Mouse (Mus musculus) cortical plate, adult 2 months (tissue): ENCODE results near the gene 1700008O03Rik.

ENCODE experiments used
- CTCF ChIP-seq: fragments of 200-500 bp; IDR thresholded peaks from 2 replicates; pipeline ENCODE4 v1.5.1; 2011; ENCODE audit warnings: mild to moderate bottlenecking, control low read depth, low read length; ENCODE audit not compliant: insufficient read depth; ENCODE audit errors: extremely low read depth
- POLR2A ChIP-seq: fragments of 200-500 bp; IDR thresholded peaks from 2 replicates; pipeline ENCODE4 v1.6.1; 2011; ENCODE audit warnings: mild to moderate bottlenecking, low read length, control low read depth; ENCODE audit not compliant: insufficient read depth; ENCODE audit errors: extremely low read depth

DNA sequence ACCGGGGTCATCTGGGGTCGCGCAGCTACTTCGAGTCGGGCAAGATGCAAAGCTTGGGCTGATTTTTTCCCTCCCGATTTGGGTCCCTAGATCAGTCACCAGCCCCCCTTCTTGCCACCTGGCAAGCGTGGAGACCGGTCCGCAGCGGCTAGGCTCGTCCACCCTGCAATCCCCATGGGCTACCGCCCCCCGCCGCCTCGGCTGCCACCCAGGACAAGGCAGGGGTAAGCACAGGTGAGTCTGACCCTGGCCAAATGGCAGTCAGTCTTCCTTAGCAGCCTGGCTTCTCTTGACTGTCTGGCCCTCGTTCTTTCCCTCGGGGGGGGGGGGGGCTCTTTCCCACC is 932 bp downstream of the 1700008O03Rik start:
- TF ChIP-seq CTCF (no peak), POLR2A (no peak)
